Mouse (Mus musculus) ES-Bruce4 (cell line): Measurements from ENCODE around the gene Taok3. TPM values are rescaled to one million over a fixed set of nuclear protein-coding genes. Genes with fewer than 3 reads are reported as not detected.
A peak's percentile ranks its signal among the peaks of the same experiment; 100 is the strongest.

Source experiments
- H3K27ac ChIP-seq: 2 replicates; pipeline ENCODE4 v1.5.1; 2012; ENCODE audit warnings: low read length, inconsistent platforms; ENCODE audit not compliant: insufficient read depth
- H3K27me3 ChIP-seq: 2 replicates; pipeline ENCODE4 v1.6.1; 2012; ENCODE audit warnings: mild to moderate bottlenecking, low read length, inconsistent platforms; ENCODE audit not compliant: control insufficient read depth, poor library complexity, insufficient read depth, severe bottlenecking
- H3K36me3 ChIP-seq: 2 replicates; pipeline ENCODE4 v1.6.1; 2012; ENCODE audit warnings: inconsistent platforms, mild to moderate bottlenecking, low read length, moderate library complexity; ENCODE audit not compliant: control insufficient read depth, poor library complexity, insufficient read depth, severe bottlenecking
- H3K4me1 ChIP-seq: one replicate; pipeline ENCODE4 v1.8.1; 2011; ENCODE audit warnings: low read length; ENCODE audit not compliant: control insufficient read depth, insufficient read depth
- H3K4me3 ChIP-seq: 2 replicates; pipeline ENCODE4 v1.5.1; 2011; ENCODE audit warnings: low read depth, mild to moderate bottlenecking, low read length
- H3K9ac ChIP-seq: 2 replicates; pipeline ENCODE4 v1.6.1; 2012; ENCODE audit warnings: low read depth, mild to moderate bottlenecking, inconsistent platforms; ENCODE audit not compliant: poor library complexity, severe bottlenecking
- H3K9me3 ChIP-seq: replicated peaks from 2 replicates; pipeline ENCODE4 v1.6.1; 2012; ENCODE audit warnings: mild to moderate bottlenecking, low read length, inconsistent platforms; ENCODE audit not compliant: control insufficient read depth, poor library complexity, insufficient read depth, severe bottlenecking
- CTCF ChIP-seq: IDR thresholded peaks from one replicate; pipeline ENCODE4 v1.8.1; 2011; ENCODE audit warnings: low read depth, low read length
- EP300 ChIP-seq: IDR thresholded peaks from 2 replicates; pipeline ENCODE4 v1.6.1; 2011; ENCODE audit warnings: low read depth, low read length; ENCODE audit not compliant: insufficient read depth
- POLR2A ChIP-seq: IDR thresholded peaks from one replicate; pipeline ENCODE4 v1.8.1; 2011; ENCODE audit warnings: low read length; ENCODE audit not compliant: insufficient read depth
- polyA plus RNA-seq: library from polyadenylated mRNA; stranded (reverse); fragments of >200 nt; gene quantifications from 2 replicates; pipeline ENCODE4 v1.2.4, GENCODE M21; 2011; ENCODE audit warnings: low read depth; ENCODE audit not compliant: missing spikeins, insufficient read depth, insufficient read length

Taok3 gene
- polyA plus RNA-seq, 1 experiment: 27.3 TPM

GRCm38 (mm10) chr5:117115193-117115767, 4.6 kb upstream of the Taok3 start:
- Histone ChIP-seq H3K4me3 (peak overlapping the region; percentile 95), H3K4me1 (no peaks in the 10 kb centered on the region), H3K9ac (peak overlapping the region; percentile 92), H3K36me3 (peaks cover 6% of the 10 kb centered on the region), H3K27me3 (no peaks in the 10 kb centered on the region), H3K27ac (peak overlapping the region; percentile 23), H3K9me3 (no peaks in the 10 kb centered on the region)
- no peak for TF ChIP-seq POLR2A

DNA sequence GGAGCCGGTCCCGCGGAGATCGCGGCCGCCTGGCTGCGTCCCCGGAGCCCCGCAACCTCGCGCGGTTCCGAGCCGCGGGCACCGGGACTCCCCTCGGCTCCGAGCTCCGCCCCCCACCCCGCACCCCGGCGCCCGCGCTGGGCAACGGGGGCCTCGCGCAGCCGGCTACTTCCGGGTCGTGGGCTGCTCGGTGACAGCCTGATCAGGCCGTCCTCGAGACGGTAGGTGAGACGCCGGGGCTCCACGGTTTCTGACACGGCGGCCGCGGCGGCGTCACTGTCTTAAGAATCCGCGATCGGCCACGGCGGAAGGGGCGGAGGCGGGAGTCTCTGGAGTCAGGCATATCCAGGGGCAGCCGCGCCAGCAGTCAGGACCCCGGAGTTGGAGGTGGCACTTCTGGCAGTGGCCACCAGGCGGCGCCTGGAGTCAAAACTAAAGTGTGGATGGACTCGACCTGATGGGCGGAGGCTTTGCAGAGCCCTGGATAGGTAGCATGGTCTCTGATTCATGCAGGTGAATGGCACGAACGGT, 4.0 kb upstream of the Taok3 start, which contains the start of gene Suds3:
Gene Suds3 (minus strand): TSS at position 278 of the 531 bp plus-strand sequence.
- Histone ChIP-seq H3K9ac (peak within 1 kb of the TSS; percentile 92), H3K36me3 (peaks cover 6% of the 10 kb centered on the region), H3K9me3 (no peaks in the 10 kb centered on the region), H3K27ac (peak within 1 kb of the TSS; percentile 23), H3K27me3 (no peaks in the 10 kb centered on the region), H3K4me1 (no peaks in the 10 kb centered on the region), H3K4me3 (peak within 1 kb of the TSS; percentile 95)
- peak; percentile 77 for TF ChIP-seq CTCF
- TF ChIP-seq EP300: no peak
- TF ChIP-seq POLR2A: no peak

GRCm38 (mm10) chr5:117116660-117117059, 3.3 kb upstream of the Taok3 start:
- no peaks in the 10 kb centered on the region for H3K4me1 ChIP-seq
- no peaks in the 10 kb centered on the region for H3K27me3 ChIP-seq
- H3K4me3 ChIP-seq: no peak overlapping the region
- H3K9ac ChIP-seq: no peak overlapping the region
- no peaks in the 10 kb centered on the region for H3K9me3 ChIP-seq
- no peak overlapping the region for H3K27ac ChIP-seq
- H3K36me3 ChIP-seq: peaks cover 6% of the 10 kb centered on the region
- TF ChIP-seq POLR2A: no peak
- TF ChIP-seq EP300: no peak
- TF ChIP-seq CTCF: no peak

DNA sequence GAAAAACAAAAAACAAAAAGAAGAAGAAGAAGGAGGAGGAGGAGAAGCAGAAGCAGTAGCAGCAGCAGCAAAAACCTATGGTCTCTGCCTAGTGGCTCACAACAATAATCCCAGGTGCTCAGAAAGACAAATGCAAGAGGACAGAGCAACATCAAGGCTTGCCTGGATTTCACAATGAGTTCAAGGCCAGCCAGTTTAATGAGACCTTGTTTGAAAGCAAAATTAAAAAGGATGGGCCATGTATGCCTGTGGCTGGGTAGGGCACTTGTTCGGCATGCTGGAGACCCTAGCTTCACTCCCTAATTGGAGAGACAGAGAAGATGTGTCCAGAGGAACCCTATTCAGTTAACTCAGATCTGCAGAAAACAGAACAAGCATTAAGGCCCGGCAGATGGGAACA, 2.7 kb upstream of the Taok3 start:
- Histone ChIP-seq H3K9ac (no peak overlapping the region), H3K27ac (no peak overlapping the region), H3K4me3 (no peak overlapping the region), H3K9me3 (no peaks in the 10 kb centered on the region), H3K36me3 (peaks cover 4% of the 10 kb centered on the region), H3K27me3 (no peaks in the 10 kb centered on the region), H3K4me1 (no peaks in the 10 kb centered on the region)
- TF ChIP-seq CTCF: no peak
- TF ChIP-seq POLR2A: no peak
- TF ChIP-seq EP300: no peak

DNA sequence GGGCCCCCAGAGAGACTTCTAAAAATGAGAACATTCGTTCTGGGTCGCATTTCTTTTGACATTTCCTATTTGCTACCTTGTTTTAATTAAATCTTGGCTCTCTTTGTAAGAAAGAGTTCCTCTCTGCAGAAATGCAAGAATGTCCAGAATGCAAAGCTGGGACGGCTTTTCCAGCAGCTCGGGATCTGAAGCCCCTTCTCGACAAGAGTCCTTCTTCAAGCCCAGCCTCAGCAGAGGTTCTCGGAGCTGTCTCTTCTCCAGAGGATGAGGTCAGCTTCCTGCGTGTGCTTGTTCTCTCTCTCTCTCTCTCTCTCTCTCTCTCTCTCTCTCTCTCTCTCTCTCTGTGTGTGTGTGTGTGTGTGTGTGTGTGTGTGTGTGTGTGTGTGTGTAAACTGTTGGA, 2.2 kb upstream of the Taok3 start:
- TF ChIP-seq POLR2A (no peak), CTCF (no peak), EP300 (no peak)
- Histone ChIP-seq H3K4me1 (no peaks in the 10 kb centered on the region), H3K27ac (no peak overlapping the region), H3K36me3 (no peaks in the 10 kb centered on the region), H3K27me3 (no peaks in the 10 kb centered on the region), H3K4me3 (no peak overlapping the region), H3K9me3 (no peaks in the 10 kb centered on the region), H3K9ac (no peak overlapping the region)

DNA sequence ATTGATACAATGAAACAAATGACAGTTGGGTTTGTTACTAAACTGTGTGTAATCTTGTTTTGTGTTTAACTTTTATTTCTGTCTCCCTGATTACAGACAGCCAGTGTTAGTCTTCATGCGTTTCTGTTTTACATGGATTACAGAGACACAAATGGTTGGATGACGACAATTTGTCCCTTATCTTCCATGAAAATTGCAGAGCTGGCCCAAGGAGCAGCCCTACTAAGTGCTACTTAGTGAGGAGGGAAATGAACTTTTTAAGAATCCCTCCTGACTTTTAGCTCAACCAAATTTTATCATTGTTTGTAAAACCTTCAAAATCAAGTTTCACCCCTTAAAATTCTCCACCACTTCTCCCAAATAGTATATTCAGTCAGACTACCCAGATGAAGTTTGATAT, 1.7 kb upstream of the Taok3 start:
- H3K4me3 ChIP-seq: no peak overlapping the region
- no peaks in the 10 kb centered on the region for H3K36me3 ChIP-seq
- TF ChIP-seq EP300: no peak
- no peak for TF ChIP-seq POLR2A
- no peak for TF ChIP-seq CTCF
- H3K9ac ChIP-seq: no peak overlapping the region
- no peak overlapping the region for H3K27ac ChIP-seq
- no peaks in the 10 kb centered on the region for H3K9me3 ChIP-seq
- no peaks in the 10 kb centered on the region for H3K27me3 ChIP-seq
- no peaks in the 10 kb centered on the region for H3K4me1 ChIP-seq
